Mouse (Mus musculus) heart, postnatal 0 days (tissue): ENCODE results near the gene Arl15.

Experiments
- CTCF ChIP-seq: IDR thresholded peaks from 2 replicates; pipeline ENCODE4 v1.5.1; 2016; ENCODE audit warnings: antibody characterized with exemption, control low read depth, low read depth
- EP300 ChIP-seq: IDR thresholded peaks from 2 replicates; pipeline ENCODE4 v1.6.1; 2016; ENCODE audit warnings: antibody characterized with exemption, low read depth

DNA sequence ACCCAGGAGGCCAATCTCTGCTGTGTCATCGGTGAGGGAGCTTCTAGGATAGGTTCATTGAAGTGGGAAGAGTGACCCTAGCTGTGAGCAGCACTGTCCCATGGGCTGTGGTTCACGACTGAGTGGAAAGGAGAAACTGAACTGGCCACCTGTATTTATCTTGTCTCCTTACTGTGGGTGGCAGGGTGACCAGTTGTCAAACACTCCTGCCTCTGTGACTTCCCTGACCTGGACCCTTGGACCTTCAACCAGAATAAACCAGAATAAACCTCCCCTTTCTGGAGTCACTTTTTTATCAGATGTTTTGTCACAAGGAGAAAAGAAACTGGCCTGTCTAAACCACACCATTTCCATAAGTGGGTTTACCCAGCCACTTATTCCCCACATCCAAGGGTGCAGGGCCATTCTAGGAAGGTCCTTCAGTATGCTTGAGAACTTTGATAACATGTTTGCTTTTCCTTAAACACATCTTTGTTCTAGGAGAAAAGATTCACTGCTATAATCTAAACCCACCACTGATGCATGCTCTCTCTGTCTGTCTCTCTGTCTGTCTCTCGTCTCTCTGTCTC is 289.3 kb downstream of the Arl15 start:
- no peak for TF ChIP-seq CTCF
- TF ChIP-seq EP300, result no peak
